Mouse (Mus musculus): ENCODE results near the gene Naif1.

- TF ChIP-seq CTCF (IDR thresholded peaks at IDR 0.05; ENCODE audit: extremely low read depth, insufficient read length, insufficient replicate concordance, low read depth, low read length): no peak
- no peak for TF ChIP-seq POLR2A (IDR thresholded peaks at IDR 0.05; ENCODE audit: low read depth, low read length)
These were observed 44.3 kb downstream of the Naif1 start for GRCm38 (mm10) chr2:32494522-32494921.

All from small intestine, adult 2 months (tissue).